Mouse (Mus musculus): ENCODE measurements at regions not wholly inside any gene's neighbourhood (a gene's known extent, or its start where the extent isn't known, plus 50 kb on each side); places are given as distances from the start of the nearest gene placed in this dataset.

DNA sequence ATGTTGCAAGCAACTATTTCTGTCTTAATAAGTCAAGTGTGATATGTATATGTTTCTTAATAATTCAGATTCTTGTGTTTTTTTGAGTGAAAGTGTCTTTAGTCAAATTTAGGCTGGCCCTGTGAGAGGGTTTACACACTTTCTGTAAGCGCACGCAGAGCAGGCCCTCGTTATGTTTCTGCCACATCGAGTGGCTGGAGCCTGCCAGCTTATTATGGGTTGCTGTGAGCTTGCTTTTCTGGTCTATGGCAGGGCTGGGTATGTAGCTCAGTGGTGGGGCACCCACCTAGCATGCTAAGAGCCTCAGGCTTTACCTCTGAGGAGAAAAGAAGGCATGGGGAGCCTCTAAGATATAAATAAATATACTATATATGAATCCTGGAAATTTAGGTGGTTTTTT lies 148.2 kb downstream of the Gm45692 start:
- no peak overlapping the region for H3K4me3 ChIP-seq
- 0 out of 2 replicates have a peak overlapping the region, but pooled peaks have one; percentile 26 for H3K27ac ChIP-seq
- no peak for DNase-seq (ENCODE audit: extremely low spot score, low spot score)
- H3K36me3 ChIP-seq (replicated peaks) = no peaks in the 10 kb centered on the region
- peaks cover 67% of the 10 kb centered on the region for H3K4me1 ChIP-seq
- H3K9me3 ChIP-seq = peaks cover 5% of the 10 kb centered on the region; the same call in 1 of the 2 replicates
- WGBS = 74% methylated on average over 4 of the region's 4 CpGs
- peaks cover 16% of the 10 kb centered on the region for H3K27me3 ChIP-seq (ENCODE audit: poor library complexity, severe bottlenecking)

DNA sequence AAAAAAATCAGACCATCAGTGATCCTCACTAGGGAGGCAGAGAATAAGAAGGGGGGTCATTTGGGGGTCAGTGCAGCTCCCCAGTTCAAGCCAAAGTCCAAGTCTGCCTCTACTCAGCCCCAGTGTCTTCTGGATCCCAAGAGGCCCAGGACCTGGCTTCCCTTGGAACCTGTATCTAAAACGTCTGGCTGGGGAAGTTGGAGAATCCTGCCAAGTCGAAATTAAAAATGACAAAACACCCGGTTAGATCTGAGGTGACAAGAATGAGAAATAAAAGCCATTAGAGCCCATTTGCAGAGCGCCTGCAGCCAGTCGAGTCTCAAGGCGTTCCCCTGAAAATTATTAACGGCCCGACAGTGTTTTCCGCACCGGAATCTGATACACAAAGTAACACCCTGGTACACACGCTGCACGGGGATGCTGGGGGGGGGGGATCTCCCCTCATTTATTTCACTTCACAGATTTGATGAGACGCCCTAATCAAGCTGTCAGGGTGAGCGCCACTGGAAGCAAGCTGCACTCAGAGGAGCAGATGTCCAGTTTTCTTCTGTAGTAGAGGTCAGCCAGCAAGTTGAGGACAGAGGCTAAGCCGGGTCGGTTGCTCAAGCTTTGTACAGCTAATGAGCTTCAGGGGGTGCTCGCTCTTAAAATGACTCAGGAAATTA lies 149.5 kb downstream of the Gm45692 start:
- Histone ChIP-seq H3K27ac (peak overlapping the region; percentile 59), H3K4me1 (peaks cover 76% of the 10 kb centered on the region)
- WGBS = 61% methylated on average over 17 of the region's 17 CpGs

DNA sequence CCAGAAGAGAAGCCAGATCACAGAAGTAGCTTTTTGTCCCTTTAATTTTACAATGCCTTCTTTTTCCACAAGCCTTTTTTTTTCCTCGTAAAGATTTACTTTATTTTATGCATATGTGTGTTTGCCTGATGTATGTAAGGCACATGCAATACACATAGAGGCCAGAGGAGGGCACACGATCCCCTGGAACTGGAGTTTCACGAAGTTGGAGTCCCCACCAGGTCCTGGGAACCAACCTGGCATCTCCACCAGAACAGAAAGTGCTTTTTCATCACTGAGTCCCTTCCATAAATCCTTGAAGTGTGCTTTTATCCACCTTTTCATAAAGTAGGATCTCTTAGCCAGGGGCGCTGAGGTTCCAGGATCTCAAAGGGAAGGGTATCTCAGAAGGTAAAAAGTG lies 152.8 kb downstream of the Gm45692 start:
- WGBS = 32% methylated on average over 4 of the region's 4 CpGs
- Histone ChIP-seq H3K9me3 (no peaks in the 10 kb centered on the region), H3K4me1 (peaks cover 55% of the 10 kb centered on the region), H3K27ac (no peak overlapping the region), H3K27me3 (ENCODE audit: poor library complexity, severe bottlenecking) (peaks cover 38% of the 10 kb centered on the region), H3K4me3 (no peak overlapping the region), H3K36me3 (replicated peaks) (no peaks in the 10 kb centered on the region)
- no peak for DNase-seq (ENCODE audit: extremely low spot score, low spot score)

More for the DNA sequence above, 149.5 kb downstream of the Gm45692 start:
- no peaks in the 10 kb centered on the region for H3K36me3 ChIP-seq (replicated peaks)
- H3K4me3 ChIP-seq = no peak overlapping the region
- H3K9me3 ChIP-seq = no peaks in the 10 kb centered on the region
- no peak for DNase-seq (ENCODE audit: extremely low spot score, low spot score)
- peaks cover 27% of the 10 kb centered on the region for H3K27me3 ChIP-seq (ENCODE audit: poor library complexity, severe bottlenecking)

DNA sequence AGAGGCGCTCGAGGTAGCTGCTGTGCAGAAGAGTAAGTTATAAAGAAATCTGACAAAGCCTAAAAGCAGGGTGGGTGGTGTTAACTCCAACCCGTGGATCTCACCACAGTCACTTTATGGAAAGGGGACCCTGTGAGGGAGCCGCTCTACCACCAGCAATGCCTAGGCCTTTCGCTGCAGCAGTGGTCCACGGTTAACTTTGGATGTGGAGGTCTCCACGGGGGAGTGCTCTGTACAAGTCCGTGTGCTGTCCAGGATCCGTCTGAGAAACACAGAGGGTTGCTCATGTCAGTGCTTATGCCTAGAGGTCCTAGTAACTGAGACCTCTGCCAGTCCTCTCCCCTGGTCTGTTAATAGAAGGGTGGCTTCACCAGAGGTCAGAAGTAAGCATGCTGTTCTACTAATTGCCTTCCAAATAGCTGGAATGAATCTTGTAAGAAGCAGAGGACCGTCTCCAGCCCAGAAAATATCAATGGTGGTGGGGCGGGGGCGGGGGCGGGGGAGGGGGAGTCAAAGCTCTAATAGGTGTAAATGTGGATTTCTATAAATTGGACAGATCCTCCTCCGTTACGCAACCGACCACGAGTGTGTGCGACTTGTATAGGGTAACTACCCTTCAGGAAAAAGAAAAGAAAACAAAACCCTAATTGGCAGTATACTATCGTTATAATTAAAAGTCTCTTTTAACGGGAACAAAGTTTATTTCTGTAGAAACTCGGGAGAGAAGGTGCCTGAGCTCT lies 153.5 kb downstream of the Gm45692 start:
- Histone ChIP-seq H3K4me3 (peak overlapping the region; percentile 26), H3K4me1 (peaks cover 47% of the 10 kb centered on the region), H3K36me3 (replicated peaks) (no peaks in the 10 kb centered on the region), H3K27ac (peak overlapping the region; percentile 35; the same call in 1 of the 2 replicates), H3K27me3 (ENCODE audit: poor library complexity, severe bottlenecking) (peaks cover 38% of the 10 kb centered on the region), H3K9me3 (no peaks in the 10 kb centered on the region)
- 35% methylated on average over 21 of the region's 21 CpGs for WGBS
- no peak for DNase-seq (ENCODE audit: extremely low spot score, low spot score)

DNA sequence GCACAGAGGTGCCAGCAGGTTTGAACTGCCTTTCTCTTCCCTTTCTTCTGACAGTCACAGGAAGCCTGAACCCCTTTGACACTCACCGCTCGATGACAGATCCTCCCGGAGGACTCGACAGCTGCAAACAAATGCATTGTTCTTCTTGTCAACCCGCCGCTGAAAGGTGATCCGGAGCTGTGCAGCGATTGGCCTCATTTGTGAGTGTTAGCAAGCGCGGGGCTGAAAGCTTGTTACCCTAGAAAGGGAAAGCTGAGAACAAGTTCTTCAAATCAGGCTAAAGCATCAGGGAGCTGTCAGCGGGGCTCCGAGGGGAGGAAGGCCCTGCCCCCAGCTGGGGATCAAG lies 154.1 kb downstream of the Gm45692 start:
- under 1% methylated on average over 12 of the region's 12 CpGs for WGBS

DNA sequence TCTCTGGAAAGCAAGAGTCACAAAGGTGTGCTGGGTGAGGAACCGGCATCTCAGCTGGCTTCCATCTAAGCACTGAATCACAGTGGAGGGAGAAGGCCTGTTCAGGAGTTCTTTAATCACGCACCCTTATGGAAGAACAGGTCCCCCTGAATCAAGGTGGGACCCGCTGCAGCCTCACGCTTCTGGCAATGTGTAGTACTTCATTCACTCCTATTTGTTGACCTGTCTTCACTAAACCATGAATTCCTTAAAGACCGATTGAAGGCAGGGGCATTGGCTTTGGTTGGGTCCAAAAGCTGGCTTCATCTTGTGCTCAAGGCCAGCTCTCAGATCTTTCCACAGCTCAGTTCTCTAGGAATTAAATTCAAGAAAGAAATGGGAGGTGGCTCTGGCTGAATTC lies 154.5 kb downstream of the Gm45692 start:
- 50% methylated on average over 5 of the region's 5 CpGs for WGBS
- Histone ChIP-seq H3K36me3 (replicated peaks) (no peaks in the 10 kb centered on the region), H3K27me3 (ENCODE audit: poor library complexity, severe bottlenecking) (peaks cover 38% of the 10 kb centered on the region), H3K4me3 (peak overlapping the region; percentile 26), H3K9me3 (no peaks in the 10 kb centered on the region), H3K27ac (peak overlapping the region; percentile 56), H3K4me1 (peaks cover 38% of the 10 kb centered on the region)
- no peak for DNase-seq (ENCODE audit: extremely low spot score, low spot score)

More for the DNA sequence above, 154.1 kb downstream of the Gm45692 start:
- Histone ChIP-seq H3K27me3 (ENCODE audit: poor library complexity, severe bottlenecking) (peaks cover 38% of the 10 kb centered on the region), H3K4me3 (peak overlapping the region; percentile 26), H3K9me3 (no peaks in the 10 kb centered on the region), H3K27ac (peak overlapping the region; percentile 56), H3K36me3 (replicated peaks) (no peaks in the 10 kb centered on the region), H3K4me1 (peaks cover 42% of the 10 kb centered on the region)
- DNase-seq (ENCODE audit: extremely low spot score, low spot score) = peak; percentile 57

DNA sequence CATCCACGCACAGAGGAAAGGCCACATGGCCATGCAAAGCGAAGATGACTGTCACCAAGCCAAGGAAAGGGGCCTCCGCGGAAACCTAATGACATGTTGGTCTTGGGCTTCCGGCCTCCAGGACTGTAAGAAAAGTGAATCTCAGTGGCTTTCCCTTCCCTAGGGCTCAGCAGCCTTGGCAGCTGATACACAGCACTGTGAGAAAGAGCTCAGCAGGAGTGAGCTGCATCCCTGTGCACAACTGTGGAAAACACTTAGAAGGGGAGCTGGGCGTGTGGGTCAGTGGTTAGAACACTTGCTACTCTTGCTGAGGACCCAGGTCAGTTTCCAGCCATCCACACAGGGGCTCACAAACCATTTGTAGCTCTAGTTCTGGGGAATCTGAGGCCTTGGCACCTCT lies 155.1 kb downstream of the Gm45692 start:
- Histone ChIP-seq H3K4me1 (peaks cover 31% of the 10 kb centered on the region), H3K27ac (peak overlapping the region; percentile 56; the same call in 1 of the 2 replicates), H3K9me3 (no peaks in the 10 kb centered on the region), H3K36me3 (replicated peaks) (no peaks in the 10 kb centered on the region), H3K27me3 (ENCODE audit: poor library complexity, severe bottlenecking) (peaks cover 38% of the 10 kb centered on the region), H3K4me3 (no peak overlapping the region)
- no peak for DNase-seq (ENCODE audit: extremely low spot score, low spot score)
- 92% methylated on average over 6 of the region's 6 CpGs for WGBS

DNA sequence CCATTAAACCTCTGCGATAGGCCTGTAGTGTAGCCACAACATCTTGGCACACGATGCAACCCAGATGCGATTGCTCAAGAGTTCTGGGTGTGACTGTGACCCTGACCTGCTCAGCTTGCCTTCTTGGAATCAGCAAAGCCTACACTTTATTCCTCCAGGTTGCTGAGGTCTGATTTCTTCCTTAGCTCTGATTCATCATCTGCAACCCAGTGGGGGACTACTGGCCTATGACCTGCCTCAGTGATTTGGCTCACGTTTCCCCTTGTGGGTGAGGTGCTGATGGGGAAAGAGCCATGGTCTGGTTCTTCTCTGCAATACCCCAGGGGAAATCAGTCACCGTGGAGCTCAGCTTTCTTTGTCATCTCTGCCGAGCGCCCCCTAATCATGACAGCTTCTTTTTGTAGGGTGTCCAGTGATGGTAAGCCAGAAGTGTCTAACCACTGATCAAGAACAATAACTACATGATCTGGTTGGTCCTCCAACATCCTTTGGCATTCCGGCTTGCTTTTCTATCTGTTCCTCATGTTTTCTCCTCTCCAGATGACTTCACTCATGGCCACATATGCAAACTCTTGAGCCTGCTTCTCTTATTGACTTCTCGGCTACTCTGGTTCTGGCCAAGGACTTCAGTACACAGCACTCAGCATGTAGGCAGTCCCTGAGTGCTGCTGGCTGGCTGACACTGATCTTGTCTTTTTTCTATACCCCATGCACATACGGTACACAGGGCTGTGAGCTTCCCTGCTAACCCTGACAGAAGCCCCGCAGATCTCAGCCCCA lies 163.0 kb downstream of the Gm45692 start:
- H3K4me3 ChIP-seq = no peak overlapping the region
- H3K4me1 ChIP-seq = peaks cover 20% of the 10 kb centered on the region
- DNase-seq (ENCODE audit: extremely low spot score, low spot score) = no peak
- H3K27me3 ChIP-seq (ENCODE audit: poor library complexity, severe bottlenecking) = no peaks in the 10 kb centered on the region
- H3K9me3 ChIP-seq = peaks cover 7% of the 10 kb centered on the region
- 78% methylated on average over 11 of the region's 11 CpGs for WGBS
- peak overlapping the region; percentile 8; the same call in 1 of the 2 replicates for H3K27ac ChIP-seq
- H3K36me3 ChIP-seq (replicated peaks) = no peaks in the 10 kb centered on the region

DNA sequence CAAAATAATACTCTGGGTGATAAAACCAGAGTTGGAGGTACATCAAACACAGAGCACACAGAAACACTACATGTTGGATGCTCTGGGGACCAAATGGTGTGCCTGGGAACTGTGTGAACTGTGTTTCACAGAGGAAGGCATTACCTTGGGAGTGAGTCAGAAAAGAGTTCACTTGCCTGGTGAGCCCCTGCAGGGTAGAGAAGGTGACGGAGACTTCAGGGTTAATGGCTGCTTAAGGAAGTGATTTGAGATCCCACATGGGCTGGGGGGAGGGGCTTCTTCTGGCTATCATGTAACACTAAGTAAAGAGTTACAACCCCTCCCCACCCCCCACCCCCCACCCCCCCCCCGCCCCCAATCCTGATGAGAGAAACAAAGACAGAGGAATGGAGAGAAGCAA lies 164.6 kb downstream of the Gm45692 start:
- Histone ChIP-seq H3K36me3 (replicated peaks) (no peaks in the 10 kb centered on the region), H3K9me3 (peaks cover 7% of the 10 kb centered on the region), H3K4me3 (no peak overlapping the region), H3K27me3 (ENCODE audit: poor library complexity, severe bottlenecking) (no peaks in the 10 kb centered on the region), H3K4me1 (peaks cover 26% of the 10 kb centered on the region), H3K27ac (no peak overlapping the region)
- no peak for DNase-seq (ENCODE audit: extremely low spot score, low spot score)
- WGBS = 58% methylated on average over 2 of the region's 2 CpGs

DNA sequence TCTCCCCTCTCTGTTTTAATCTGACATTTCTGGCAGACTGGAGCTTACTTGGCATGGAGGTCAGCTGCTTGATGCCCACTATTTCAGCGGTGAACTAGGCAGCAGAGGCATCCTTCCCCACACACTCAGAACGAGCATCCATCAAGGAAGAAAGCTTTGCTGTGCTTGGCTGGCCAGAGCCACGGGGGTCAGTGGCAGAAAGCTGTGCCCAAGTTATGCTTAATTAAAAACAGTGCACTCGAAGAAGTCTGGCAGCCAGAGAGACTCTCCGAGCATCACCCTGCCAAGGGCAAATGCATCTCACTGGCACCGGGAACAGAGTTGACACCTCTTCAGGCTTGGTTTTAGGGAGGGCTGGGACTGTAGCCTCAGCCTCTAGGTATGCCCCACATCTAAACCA lies 168.3 kb downstream of the Gm45692 start:
- no peaks in the 10 kb centered on the region for H3K36me3 ChIP-seq (replicated peaks)
- no peaks in the 10 kb centered on the region for H3K27me3 ChIP-seq (ENCODE audit: poor library complexity, severe bottlenecking)
- WGBS = 63% methylated on average over 6 of the region's 6 CpGs
- peaks cover 23% of the 10 kb centered on the region for H3K4me1 ChIP-seq
- peaks cover 7% of the 10 kb centered on the region for H3K9me3 ChIP-seq
- H3K27ac ChIP-seq = no peak overlapping the region
- H3K4me3 ChIP-seq = no peak overlapping the region
- DNase-seq (ENCODE audit: extremely low spot score, low spot score) = no peak

DNA sequence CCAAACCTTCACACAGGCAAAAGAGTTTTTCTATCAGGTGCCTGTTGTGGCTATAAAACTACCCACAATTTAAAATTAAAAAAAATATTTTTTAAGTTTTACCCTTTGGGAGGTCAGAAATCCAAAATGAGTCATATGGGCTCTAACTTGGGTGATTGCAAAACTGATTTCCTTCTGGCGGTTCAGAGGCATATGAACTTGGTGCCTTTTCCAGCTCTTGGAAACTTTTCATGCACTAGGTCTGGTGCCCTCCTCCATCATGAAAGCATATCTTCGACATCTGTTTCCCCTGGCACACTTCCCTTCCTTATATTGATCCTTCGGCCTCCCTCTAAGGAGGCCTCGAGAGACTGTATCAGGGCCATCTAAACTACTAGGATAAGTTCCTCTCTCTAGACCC lies 168.8 kb downstream of the Gm45692 start:
- Histone ChIP-seq H3K4me1 (peaks cover 18% of the 10 kb centered on the region), H3K9me3 (peaks cover 7% of the 10 kb centered on the region), H3K36me3 (replicated peaks) (no peaks in the 10 kb centered on the region), H3K4me3 (no peak overlapping the region), H3K27me3 (ENCODE audit: poor library complexity, severe bottlenecking) (no peaks in the 10 kb centered on the region), H3K27ac (no peak overlapping the region)
- WGBS = 92% methylated on average over 4 of the region's 4 CpGs
- no peak for DNase-seq (ENCODE audit: extremely low spot score, low spot score)

DNA sequence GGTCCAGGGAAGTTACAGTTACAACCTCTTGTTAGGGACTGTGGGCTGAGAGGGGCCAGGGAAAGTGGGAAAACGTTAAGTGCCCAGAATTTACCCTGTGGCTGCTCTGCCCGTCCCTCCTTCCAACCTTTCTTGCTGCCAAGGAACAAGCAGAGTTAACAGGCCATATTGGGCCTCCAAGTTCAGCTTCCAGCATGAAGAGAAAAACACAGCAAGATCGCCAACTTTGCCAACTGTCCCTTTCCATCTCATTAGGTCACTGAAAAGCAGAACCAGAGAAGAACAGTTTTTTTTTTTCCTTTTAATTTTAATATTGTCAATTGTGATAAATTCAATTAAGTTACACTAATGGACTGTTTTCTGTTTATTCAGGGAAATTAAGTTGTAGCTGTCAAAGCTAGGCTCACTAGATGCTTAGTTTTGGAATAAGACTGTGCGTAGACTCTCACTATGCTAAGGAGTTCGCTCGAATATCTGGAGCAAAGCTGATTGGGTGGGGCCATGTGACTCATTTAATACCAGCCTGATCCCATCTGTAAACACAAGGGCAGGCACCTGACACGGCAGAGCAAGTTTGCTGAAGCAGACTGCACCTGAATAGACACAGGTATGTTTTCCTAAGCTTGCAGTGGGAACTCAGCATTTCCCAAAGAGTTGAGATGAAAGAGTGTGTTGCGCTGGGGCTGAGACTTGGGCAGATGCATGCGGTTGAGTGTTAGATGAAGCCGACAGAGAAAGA lies 178.9 kb downstream of the Gm45692 start:
- Histone ChIP-seq H3K4me1 (peaks cover 8% of the 10 kb centered on the region), H3K36me3 (replicated peaks) (no peaks in the 10 kb centered on the region), H3K9me3 (no peaks in the 10 kb centered on the region), H3K27ac (no peak overlapping the region), H3K4me3 (no peak overlapping the region), H3K27me3 (ENCODE audit: poor library complexity, severe bottlenecking) (no peaks in the 10 kb centered on the region)
- no peak for DNase-seq (ENCODE audit: extremely low spot score, low spot score)
- WGBS = 90% methylated on average over 10 of the region's 10 CpGs
